Mouse (Mus musculus) hindbrain, embryonic 14.5 days (tissue): ENCODE results near the gene D430041D05Rik. TPM values are rescaled to one million over a fixed set of nuclear protein-coding genes. Genes with fewer than 3 reads are reported as not detected.

Experiments
- ATAC-seq: fragments of 200-750 bp; cut with Nextera tagmentation; 2 replicates; pipeline ENCODE4 v1.8.0; 2017; ENCODE audit warnings: moderate number of reproducible peaks, mild to moderate bottlenecking, moderate TSS enrichment, moderate library complexity; ENCODE audit not compliant: low FRiP score
- DNase-seq: peaks from one replicate; pipeline ENCODE4 v3.0.0-alpha.2; 2015; ENCODE audit warnings: low spot score
- H3K27ac ChIP-seq: fragments of 300-500 bp; sonication (generic); 2 replicates; pipeline ENCODE4 v1.5.1; 2014; ENCODE audit warnings: mild to moderate bottlenecking, moderate library complexity
- H3K27me3 ChIP-seq: fragments of 300-500 bp; sonication (generic); 2 replicates; pipeline ENCODE4 v1.6.1; 2014; ENCODE audit warnings: mild to moderate bottlenecking, low read length, mixed read lengths; ENCODE audit not compliant: control insufficient read depth, insufficient read depth
- H3K36me3 ChIP-seq: fragments of 300-500 bp; sonication (generic); replicated peaks from 2 replicates; pipeline ENCODE4 v1.6.1; 2014; ENCODE audit not compliant: control insufficient read depth, insufficient read depth
- H3K4me1 ChIP-seq: fragments of 300-500 bp; sonication (generic); replicated peaks from 2 replicates; pipeline ENCODE4 v1.6.1; 2014; ENCODE audit warnings: antibody characterized with exemption, low read length, mixed read lengths; ENCODE audit not compliant: control insufficient read depth, insufficient read depth
- H3K4me2 ChIP-seq: fragments of 300-500 bp; sonication (generic); replicated peaks from 2 replicates; pipeline ENCODE4 v1.6.1; 2014; ENCODE audit warnings: mild to moderate bottlenecking, moderate library complexity
- H3K4me3 ChIP-seq: fragments of 300-500 bp; sonication (generic); replicated peaks from 2 replicates; pipeline ENCODE4 v1.5.1; 2014; ENCODE audit warnings: mild to moderate bottlenecking, low read length
- H3K9ac ChIP-seq: fragments of 300-500 bp; sonication (generic); 2 replicates; pipeline ENCODE4 v1.6.1; 2014
- H3K9me3 ChIP-seq: fragments of 300-500 bp; sonication (generic); 2 replicates; pipeline ENCODE4 v1.6.1; 2016; ENCODE audit warnings: low read length; ENCODE audit not compliant: control insufficient read depth
- WGBS: fragments of 180-500 bp; shearing (Covaris S2); extraction: QIAGEN DNeasy Blood & Tissue Kit; methylation state at CpG from one replicate; pipeline ENCODE4 v1.1.7; 2014; 5-methylcytosine and 5-hydroxymethylcytosine counted together
- polyA plus RNA-seq: library from polyadenylated mRNA; unstranded; fragments of >200 nt; fragmentation: Nextera tagmentation; extraction: Ambion mirVana; gene quantifications from 2 replicates; pipeline ENCODE4 v1.2.1, GENCODE M21; 2014

The D430041D05Rik gene
- polyA plus RNA-seq, 1 experiment from 2014 or later: 13.4 TPM

DNA sequence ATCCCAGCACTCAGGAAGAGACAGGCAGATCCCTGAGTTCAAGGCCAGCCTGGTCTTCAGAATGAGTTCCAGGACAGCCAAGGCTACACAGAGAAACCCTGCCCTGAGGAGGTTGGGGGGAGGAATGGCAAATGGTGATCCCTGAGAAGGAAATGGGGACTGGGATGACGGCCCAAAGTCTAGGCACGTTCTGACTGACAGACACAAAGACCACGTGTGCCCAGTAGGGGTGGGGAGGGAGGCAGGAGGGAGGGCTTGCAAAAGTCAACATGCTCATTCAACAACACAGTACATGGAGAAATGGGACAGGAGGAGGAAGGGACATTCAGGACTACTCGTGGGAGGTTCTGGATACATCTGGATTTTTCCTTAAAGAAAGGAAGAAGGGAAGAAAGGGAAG is 1.7 kb upstream of the D430041D05Rik start:
- no peak overlapping the region for H3K4me3 ChIP-seq
- no peak overlapping the region for H3K27ac ChIP-seq
- ATAC-seq: no peak
- H3K4me2 ChIP-seq: no peak overlapping the region
- peaks cover 15% of the 10 kb centered on the region; the same call in 1 of the 2 replicates for H3K27me3 ChIP-seq
- peaks cover 20% of the 10 kb centered on the region for H3K4me1 ChIP-seq
- 36% methylated on average over 4 of the region's 4 CpGs for WGBS
- no peak for DNase-seq
- H3K36me3 ChIP-seq: no peaks in the 10 kb centered on the region
- H3K9me3 ChIP-seq: no peaks in the 10 kb centered on the region
- no peak overlapping the region for H3K9ac ChIP-seq

DNA sequence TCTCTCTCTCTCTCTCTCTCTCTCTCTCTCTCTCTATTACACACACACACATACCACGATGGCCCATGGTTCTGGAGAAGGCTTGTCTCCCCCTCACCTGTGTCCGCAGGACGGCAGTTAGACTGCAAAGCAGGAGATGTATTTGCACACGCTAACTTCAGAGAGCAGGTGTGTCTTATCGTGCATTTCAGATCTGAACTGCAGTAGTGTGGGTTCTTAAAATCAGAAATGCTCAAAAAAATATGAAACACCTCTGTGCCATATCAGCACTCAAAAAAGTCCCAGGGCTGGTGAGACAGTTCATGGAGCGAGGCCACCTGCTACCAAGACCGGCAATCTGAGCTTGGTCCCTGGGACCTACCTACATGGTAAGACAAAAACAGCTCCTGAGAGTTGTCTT is 993 bp upstream of the D430041D05Rik start:
- H3K36me3 ChIP-seq: no peaks in the 10 kb centered on the region
- no peak overlapping the region for H3K9ac ChIP-seq
- peaks cover 15% of the 10 kb centered on the region; the same call in 1 of the 2 replicates for H3K27me3 ChIP-seq
- DNase-seq: no peak
- H3K4me2 ChIP-seq: no peak overlapping the region
- H3K4me1 ChIP-seq: peaks cover 25% of the 10 kb centered on the region
- H3K4me3 ChIP-seq: no peak overlapping the region
- 88% methylated on average over 7 of the region's 7 CpGs for whole genome bisulfite sequencing
- no peak for ATAC-seq
- no peak overlapping the region for H3K27ac ChIP-seq
- no peaks in the 10 kb centered on the region for H3K9me3 ChIP-seq

DNA sequence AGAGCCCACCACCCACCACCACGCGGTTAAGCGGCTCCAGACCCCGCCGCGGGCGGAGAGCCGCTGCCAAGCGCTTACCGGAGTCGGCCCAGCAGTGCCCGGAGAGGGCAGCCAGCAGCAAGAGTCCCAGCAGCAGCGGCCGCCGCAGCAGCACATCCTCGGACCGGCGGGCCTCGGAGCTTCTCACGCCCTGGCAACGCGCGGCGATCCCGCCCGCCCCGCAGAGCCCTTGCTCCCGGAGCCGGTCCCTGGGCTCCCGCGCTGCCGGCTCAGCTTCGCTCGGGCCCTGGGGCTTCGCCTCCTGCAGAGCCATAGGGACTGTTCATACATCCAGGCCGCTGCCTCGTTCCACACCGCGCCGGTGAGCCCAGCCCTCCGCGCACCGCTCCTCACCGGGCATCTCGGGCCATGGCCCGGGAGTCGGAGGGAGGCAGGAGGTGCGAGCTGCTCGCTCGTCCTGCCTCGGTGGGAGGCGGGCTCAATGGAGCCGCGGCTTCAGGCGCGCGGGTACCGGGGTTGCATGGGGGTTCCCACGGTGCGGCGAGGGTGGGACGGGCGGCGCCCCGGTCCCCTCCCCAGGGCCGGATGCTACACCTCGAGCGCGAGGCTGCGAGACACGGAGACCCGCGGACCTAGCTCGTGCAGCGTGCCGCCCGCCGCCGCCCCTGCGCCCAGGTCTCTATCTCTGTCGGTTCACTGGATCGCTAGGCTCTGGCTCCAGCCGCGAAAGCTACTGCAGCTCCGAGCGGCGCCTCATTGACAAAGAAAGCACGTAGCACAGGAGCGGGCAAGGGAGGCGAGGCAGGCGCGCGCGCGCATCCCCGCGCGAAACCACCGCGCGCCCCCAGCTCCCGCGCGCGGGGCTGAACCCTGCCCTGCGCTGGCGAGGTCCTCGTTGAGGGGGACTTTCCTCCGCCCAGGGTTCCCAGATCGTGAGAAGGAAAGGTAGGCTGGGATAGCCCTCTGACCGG is 677 bp downstream of the D430041D05Rik start:
- Histone ChIP-seq H3K4me2 (peak overlapping the region; percentile 55), H3K9ac (peak overlapping the region; percentile 98), H3K27ac (peak overlapping the region; percentile 94), H3K9me3 (no peaks in the 10 kb centered on the region), H3K36me3 (no peaks in the 10 kb centered on the region), H3K4me1 (peaks cover 25% of the 10 kb centered on the region), H3K4me3 (peak overlapping the region; percentile 78), H3K27me3 (peaks cover 15% of the 10 kb centered on the region; the same call in 1 of the 2 replicates)
- DNase-seq (peak; percentile 77), ATAC-seq (peak; percentile 91)
- under 1% methylated on average over 103 of the region's 111 CpGs for WGBS

DNA sequence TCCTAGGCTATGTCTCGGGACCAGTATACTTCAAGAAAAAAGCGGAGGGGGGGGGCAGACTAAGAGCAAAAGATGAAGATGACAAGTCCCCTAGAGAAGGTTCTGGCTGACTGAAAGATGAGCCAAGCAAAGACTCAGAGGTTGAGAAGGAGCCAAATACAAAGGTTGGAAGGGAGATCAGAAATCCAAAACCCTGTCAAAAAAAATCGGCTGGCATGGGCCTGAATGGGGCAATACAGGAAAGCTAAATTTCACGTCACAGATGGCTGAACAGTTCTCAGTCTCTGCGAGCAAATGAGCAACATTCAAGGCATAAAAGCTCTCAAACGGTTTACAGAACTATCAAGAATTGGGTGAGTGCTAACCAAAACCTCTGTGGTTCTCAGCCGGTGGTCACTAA is 2.5 kb downstream of the D430041D05Rik start:
- no peak overlapping the region for H3K9ac ChIP-seq
- H3K4me2 ChIP-seq: peak overlapping the region; percentile 55
- ATAC-seq: no peak
- H3K27ac ChIP-seq: no peak overlapping the region
- H3K4me3 ChIP-seq: peak overlapping the region; percentile 78
- no peaks in the 10 kb centered on the region for H3K9me3 ChIP-seq
- no peaks in the 10 kb centered on the region for H3K36me3 ChIP-seq
- DNase-seq: no peak
- H3K27me3 ChIP-seq: peaks cover 14% of the 10 kb centered on the region; the same call in 1 of the 2 replicates
- peaks cover 25% of the 10 kb centered on the region for H3K4me1 ChIP-seq
- 72% methylated on average over 7 of the region's 7 CpGs for WGBS

DNA sequence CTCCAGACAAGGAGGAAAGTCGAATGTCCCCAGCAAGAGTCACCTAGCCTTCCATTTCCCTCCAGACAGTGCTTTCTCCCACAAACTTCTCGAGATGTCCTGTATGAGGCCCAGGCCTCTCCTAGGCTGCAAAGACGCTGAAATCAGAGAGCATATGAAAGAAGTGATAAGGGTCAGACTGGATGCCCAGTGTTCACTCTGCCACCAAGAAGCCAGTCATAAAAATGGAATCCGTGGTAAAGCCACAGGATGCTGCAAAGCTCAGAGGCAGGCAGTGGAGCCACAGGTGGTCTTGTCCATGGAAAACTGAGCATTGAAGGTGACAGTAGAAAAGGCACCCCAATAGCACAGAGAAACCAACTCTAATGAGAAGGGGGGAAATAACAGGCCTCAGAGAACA is 2.9 kb downstream of the D430041D05Rik start:
- 65% methylated on average over 4 of the region's 4 CpGs for WGBS
- DNase-seq (no peak), ATAC-seq (no peak)
- Histone ChIP-seq H3K4me2 (peak overlapping the region; percentile 55), H3K4me3 (peak overlapping the region; percentile 78), H3K27me3 (peaks cover 10% of the 10 kb centered on the region; the same call in 1 of the 2 replicates), H3K9ac (no peak overlapping the region), H3K4me1 (peaks cover 25% of the 10 kb centered on the region), H3K9me3 (no peaks in the 10 kb centered on the region), H3K36me3 (no peaks in the 10 kb centered on the region), H3K27ac (no peak overlapping the region)

DNA sequence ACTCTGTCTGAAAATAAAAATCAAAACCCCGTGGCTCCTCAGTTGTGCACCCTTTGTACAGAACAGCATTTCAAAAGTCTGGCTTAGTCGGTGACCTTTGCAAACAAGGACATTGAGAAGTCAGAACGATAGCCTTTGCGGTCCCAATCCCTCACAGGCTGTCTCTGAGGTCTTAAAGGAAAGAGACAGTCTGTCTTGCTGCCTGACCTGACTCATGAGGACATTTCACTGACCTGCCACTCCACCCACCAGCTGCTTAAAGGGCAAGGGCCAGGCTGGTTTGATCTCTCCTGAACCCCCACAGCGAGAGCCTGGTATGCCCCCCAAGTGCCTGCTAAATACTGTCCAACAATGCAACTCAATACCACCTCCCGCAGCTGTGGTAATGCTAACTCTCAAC is 6.8 kb downstream of the D430041D05Rik start:
- no peak overlapping the region for H3K4me3 ChIP-seq

DNA sequence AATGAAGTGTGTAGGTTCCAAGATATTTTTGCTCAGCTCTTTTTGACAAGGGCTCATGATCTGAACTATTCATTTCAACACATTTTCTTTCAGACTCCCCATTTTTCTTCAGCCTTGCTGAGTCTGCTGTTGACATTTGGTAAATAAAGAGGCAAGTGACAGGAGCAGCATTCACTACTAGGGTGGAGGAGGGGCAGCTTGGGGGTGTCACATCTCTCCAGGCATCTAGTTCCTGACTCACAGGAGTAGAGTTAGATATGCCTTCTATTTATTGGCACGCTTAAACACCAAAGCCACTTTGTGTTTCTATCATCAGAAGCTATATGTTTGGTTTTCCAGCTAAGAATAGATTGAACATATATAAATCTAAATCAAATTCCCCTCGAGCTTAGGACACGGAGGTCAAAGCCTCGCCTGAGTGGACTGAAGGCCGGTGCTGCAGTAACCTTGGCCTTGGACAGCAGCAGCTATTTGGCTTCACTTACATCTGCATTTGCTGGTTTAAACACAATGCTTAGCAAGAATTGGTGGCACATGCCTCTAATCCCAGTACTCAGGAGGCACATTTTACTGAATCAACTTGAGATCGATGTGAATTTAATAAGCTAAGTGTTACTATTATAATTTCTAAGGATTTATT is 12.0 kb downstream of the D430041D05Rik start:
- no peak overlapping the region for H3K4me3 ChIP-seq
- ATAC-seq (no peak), DNase-seq (no peak)
- 80% methylated on average over 6 of the region's 6 CpGs for WGBS
- H3K4me1 ChIP-seq: no peaks in the 10 kb centered on the region
- H3K27ac ChIP-seq: no peak overlapping the region
- H3K4me2 ChIP-seq: no peak overlapping the region
- H3K36me3 ChIP-seq: no peaks in the 10 kb centered on the region
- no peaks in the 10 kb centered on the region for H3K27me3 ChIP-seq
- H3K9ac ChIP-seq: no peak overlapping the region
- no peaks in the 10 kb centered on the region for H3K9me3 ChIP-seq

More for the DNA sequence above, 6.8 kb downstream of the D430041D05Rik start:
- no peak for ATAC-seq
- H3K27me3 ChIP-seq: no peaks in the 10 kb centered on the region
- H3K9me3 ChIP-seq: no peaks in the 10 kb centered on the region
- no peak for DNase-seq
- WGBS: 88% methylated on average over 6 of the region's 6 CpGs
- no peak overlapping the region for H3K27ac ChIP-seq
- H3K4me2 ChIP-seq: no peak overlapping the region
- H3K36me3 ChIP-seq: no peaks in the 10 kb centered on the region
- peaks cover 20% of the 10 kb centered on the region for H3K4me1 ChIP-seq
- no peak overlapping the region for H3K9ac ChIP-seq

DNA sequence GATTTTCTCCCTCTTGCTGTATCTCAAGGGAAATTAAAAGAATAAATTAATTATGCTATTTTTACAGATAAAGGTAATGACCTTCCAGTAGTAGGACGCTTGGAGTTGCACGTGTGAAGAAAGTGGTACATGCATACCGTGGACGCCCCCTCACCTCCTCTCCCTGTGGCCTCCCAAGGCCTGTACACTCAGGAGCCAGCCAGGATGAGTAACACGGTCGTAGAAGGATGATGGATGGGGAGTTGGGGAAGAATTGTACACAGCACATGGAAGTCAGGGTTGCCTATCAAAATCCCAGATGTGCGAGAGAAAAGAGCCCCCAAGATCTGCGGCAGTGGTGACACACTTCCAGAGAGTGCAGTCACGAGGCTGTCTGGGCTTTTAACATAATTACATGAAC is 14.9 kb downstream of the D430041D05Rik start:
- Histone ChIP-seq H3K4me3 (no peak overlapping the region), H3K36me3 (no peaks in the 10 kb centered on the region), H3K27ac (no peak overlapping the region), H3K9ac (no peak overlapping the region), H3K4me2 (no peak overlapping the region), H3K27me3 (no peaks in the 10 kb centered on the region), H3K9me3 (no peaks in the 10 kb centered on the region), H3K4me1 (no peaks in the 10 kb centered on the region)
- DNase-seq (no peak), ATAC-seq (no peak)
- 76% methylated on average over 9 of the region's 9 CpGs for WGBS

DNA sequence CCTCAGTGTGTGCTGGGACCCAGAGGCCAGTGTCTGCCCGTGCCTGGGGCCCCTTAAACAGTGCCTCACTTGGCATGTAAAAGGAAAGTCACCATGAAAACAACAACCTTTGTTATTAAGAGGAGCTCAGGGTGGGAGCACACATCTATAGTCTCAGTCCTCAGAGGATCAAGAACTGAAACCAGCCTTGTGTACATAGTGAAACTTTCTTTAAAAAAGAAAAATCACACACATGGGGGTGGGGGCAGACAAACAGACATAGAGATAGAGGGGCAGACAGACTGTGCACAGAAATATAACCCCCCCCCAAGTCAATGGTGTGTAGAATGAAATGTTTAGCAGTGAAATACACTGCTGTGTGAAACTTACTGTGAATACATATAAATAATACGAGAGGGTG is 16.0 kb downstream of the D430041D05Rik start:
- H3K4me3 ChIP-seq: no peak overlapping the region
- no peak overlapping the region for H3K27ac ChIP-seq
- WGBS: 49% methylated on average over 2 of the region's 2 CpGs
- H3K4me1 ChIP-seq: no peaks in the 10 kb centered on the region
- ATAC-seq (no peak), DNase-seq (no peak)
- no peak overlapping the region for H3K9ac ChIP-seq
- H3K9me3 ChIP-seq: no peaks in the 10 kb centered on the region
- H3K36me3 ChIP-seq: no peaks in the 10 kb centered on the region
- no peak overlapping the region for H3K4me2 ChIP-seq
- no peaks in the 10 kb centered on the region for H3K27me3 ChIP-seq
